23 mouse cellular contexts compared by ENCODE assay signal in genomic region chr13:42453665-42454064, GRCm38 (mm10).
DNase-seq lines count a peak whose midpoint lies in the region; ATAC-seq and TF ChIP-seq lines count a peak whose summit lies in the region.
"Had no signal": no experiment of that assay in that cellular context is flagged by ENCODE, and none has a peak within 500 bp of the region (broad histone marks: within the 10 kb centered on the region; RNA-seq: fewer than 3 reads in every experiment).

No protein-coding gene starts in this region.

- H3K4me3 ChIP-seq in C2C12 (ENCODE audit: insufficient read depth, poor library complexity, severe bottlenecking) (no peak overlapping the region), myocyte (no peak overlapping the region)
- no peak overlapping the region for H3K4me3 ChIP-seq in liver, postnatal 0 days (ENCODE audit: low read depth, low read length)

- H3K4me1 ChIP-seq in liver, postnatal 0 days (ENCODE audit: insufficient read depth), result no peaks in the 10 kb centered on the region

- H3K79me2 ChIP-seq in C2C12 (ENCODE audit: control insufficient read depth, insufficient read depth), result no peaks in the 10 kb centered on the region
- H3K79me2 ChIP-seq in myocyte (ENCODE audit: control insufficient read depth, insufficient read depth), result no peaks in the 10 kb centered on the region

- no peaks in the 10 kb centered on the region for H3K9me3 ChIP-seq in liver, postnatal 0 days (ENCODE audit: low read length)
- H3K9me3 ChIP-seq: G1E had no signal

- no peak overlapping the region for H3K27ac ChIP-seq in liver, postnatal 0 days (ENCODE audit: low read depth)

- no peak overlapping the region for H3K9ac ChIP-seq in liver, postnatal 0 days (replicated peaks)

- TF ChIP-seq POLR2A in myocyte (IDR thresholded peaks at IDR 0.05; ENCODE audit: insufficient read length, low read depth), result no peak

- H3K79me3 ChIP-seq in C2C12 (ENCODE audit: low read depth), result no peaks in the 10 kb centered on the region

- H3K36me3 ChIP-seq in C2C12 (ENCODE audit: control insufficient read depth, insufficient read depth) (no peaks in the 10 kb centered on the region), myocyte (ENCODE audit: control insufficient read depth, insufficient read depth) (no peaks in the 10 kb centered on the region)
- no peaks in the 10 kb centered on the region for H3K36me3 ChIP-seq in liver, postnatal 0 days (replicated peaks; ENCODE audit: insufficient read depth, low read length)
- H3K36me3 ChIP-seq: G1E had no signal

- H3ac ChIP-seq in C2C12 (ENCODE audit: control insufficient read depth, insufficient read length, low read depth) (no peak overlapping the region), myocyte (ENCODE audit: control insufficient read depth, insufficient read length) (no peak overlapping the region)

- no peak for ATAC-seq in liver, postnatal 0 days
- ATAC-seq: activated CD4-positive, CD25-positive, alpha-beta regulatory T cell, adult 4 months; CD4-positive, CD25-positive, alpha-beta regulatory T cell, adult 4 months; Patski had no signal

- TF ChIP-seq CTCF in C2C12 (IDR thresholded peaks at IDR 0.05; ENCODE audit: control insufficient read depth, insufficient read depth, insufficient read length), result no peak
- no peak for TF ChIP-seq CTCF in liver, postnatal 0 days (IDR thresholded peaks at IDR 0.05; ENCODE audit: low read depth)

- H3K27me3 ChIP-seq in C2C12 (ENCODE audit: control insufficient read depth, insufficient read depth, insufficient read length), result no peaks in the 10 kb centered on the region
- H3K27me3 ChIP-seq in myocyte (ENCODE audit: control insufficient read depth, insufficient read depth, insufficient read length), result no peaks in the 10 kb centered on the region
- H3K27me3 ChIP-seq in liver, postnatal 0 days (ENCODE audit: insufficient read depth, low read length), result no peaks in the 10 kb centered on the region
- H3K27me3 ChIP-seq: CH12.LX, Patski had no signal

- WGBS in liver, postnatal 0 days (ENCODE audit: insufficient replicate concordance), result 73% methylated on average over 5 of the region's 5 CpGs

- peak overlapping the region; percentile 59 for H3K4me2 ChIP-seq in myocyte (ENCODE audit: low read depth)
- H3K4me2 ChIP-seq in liver, postnatal 0 days (ENCODE audit: low read depth, low read length), result no peak overlapping the region

- TF ChIP-seq EP300 in liver, postnatal 0 days (IDR thresholded peaks at IDR 0.05; ENCODE audit: low read depth), result no peak

- DNase-seq in brain, adult 2 months (ENCODE audit: low read depth, low spot score), result peak; percentile 9
- DNase-seq in adrenal gland, postnatal 25 days, result no peak
- no peak for DNase-seq in liver, postnatal 0 days
- no peak for DNase-seq in frontal cortex, postnatal 25 days (ENCODE audit: low spot score in 2 of 2)
- DNase-seq: adrenal gland, adult 2 months; adrenal gland, adult 8-10 months; adrenal gland, postnatal 10 days; adrenal gland, postnatal 14 days; adrenal gland, postnatal 36 days; B cell, adult 2 months; cerebellum, adult 11 months; cerebellum, adult 11-12 months; cerebellum, adult 18-20 months; cerebellum, adult 2 months; cerebellum, adult 8-10 months; cerebellum, adult 9-10 months had no signal

TF ChIP-seq in C2C12, 6 proteins besides CTCF, POLR2A, EP300 and RAD21:
- TF ChIP-seq USF1 (IDR thresholded peaks at IDR 0.05; ENCODE audit: low read depth) (no peak), MYOD1 (IDR thresholded peaks at IDR 0.05; ENCODE audit: control insufficient read depth, insufficient read length, low read depth) (peak; percentile 62)
TF ChIP-seq in C2C12: peak in this region for 1.

TF ChIP-seq in myocyte, 11 proteins besides CTCF, POLR2A, EP300 and RAD21:
- TF ChIP-seq TCF12 (IDR thresholded peaks at IDR 0.05; ENCODE audit: insufficient read depth, poor library complexity, severe bottlenecking) (peak; percentile 35), REST (IDR thresholded peaks at IDR 0.05; ENCODE audit: insufficient read depth, insufficient read length) (no peak), TCF3 (IDR thresholded peaks at IDR 0.05; ENCODE audit: insufficient read length, low read depth) (no peak), SRF (IDR thresholded peaks at IDR 0.05; ENCODE audit: control insufficient read depth, insufficient read length, low read depth) (no peak), MYOD1 (IDR thresholded peaks at IDR 0.05; ENCODE audit: control insufficient read depth in 1 of 3, insufficient read length in 2 of 3, low read depth in 2 of 3) (peak; percentile 53 to 59 (median 57)), MAX (IDR thresholded peaks at IDR 0.05; ENCODE audit: low read depth) (no peak), CEBPB (IDR thresholded peaks at IDR 0.05; ENCODE audit: insufficient read depth, poor library complexity, severe bottlenecking) (no peak), USF1 (IDR thresholded peaks at IDR 0.05; ENCODE audit: low read depth) (no peak), POLR2AphosphoS2 (IDR thresholded peaks at IDR 0.05; ENCODE audit: insufficient read length, low read depth) (no peak), E2F4 (IDR thresholded peaks at IDR 0.05; ENCODE audit: insufficient read depth) (no peak), MYOG (IDR thresholded peaks at IDR 0.05; ENCODE audit: control insufficient read depth in 1 of 3, insufficient read depth in 1 of 3, insufficient read length in 2 of 3, low read depth in 2 of 3) (peak in 1 of 3 experiments; percentile 82)
